In genomic region chr11:102294887-102295597, GRCm38 (mm10) we compare ENCODE assay signal across 9 mouse cellular contexts. TPM values are rescaled to one million over a fixed set of nuclear protein-coding genes. Genes with fewer than 3 reads are reported as not detected.
A peak's percentile ranks its signal among the peaks of the same experiment; 100 is the strongest.
DNase-seq lines count a peak whose midpoint lies in the region; ATAC-seq and TF ChIP-seq lines count a peak whose summit lies in the region.
"Had no signal": no experiment of that assay in that cellular context is flagged by ENCODE, and none has a peak within 500 bp of the region (broad histone marks: within the 10 kb centered on the region; RNA-seq: fewer than 3 reads in every experiment).

No protein-coding gene starts in this region.

- H3K27ac ChIP-seq in forebrain, embryonic 12.5 days: peak overlapping the region; percentile 100
- H3K27ac ChIP-seq in intestine, embryonic 16.5 days (ENCODE audit: low read length): peak overlapping the region; percentile 99

- ATAC-seq in erythroblast, adult 5-6 weeks (replicated peaks; ENCODE audit: low FRiP score, poor library complexity, severe bottlenecking): no peak
- peak; percentile 46 for ATAC-seq in G1E (ENCODE audit: extremely low read depth, insufficient number of reproducible peaks, low FRiP score, poor library complexity, severe bottlenecking)
- no peak for ATAC-seq in forebrain, embryonic 12.5 days (ENCODE audit: low FRiP score)
- no peak for ATAC-seq in intestine, embryonic 16.5 days
- ATAC-seq in megakaryocyte, adult 5-6 weeks (ENCODE audit: poor library complexity, severe bottlenecking): peak; percentile 39

- 74% methylated on average over 12 of the region's 12 CpGs for WGBS in forebrain, embryonic 12.5 days
- 64% methylated on average over 12 of the region's 12 CpGs for WGBS in intestine, embryonic 16.5 days

- peaks cover 55% of the 10 kb centered on the region for H3K4me1 ChIP-seq in erythroblast, embryonic 14.5 days (ENCODE audit: control insufficient read depth)
- peaks cover 55% of the 10 kb centered on the region for H3K4me1 ChIP-seq in G1E (ENCODE audit: insufficient read depth, low read depth, low read length)
- H3K4me1 ChIP-seq in forebrain, embryonic 12.5 days: peaks cover 26% of the 10 kb centered on the region
- peaks cover 11% of the 10 kb centered on the region for H3K4me1 ChIP-seq in intestine, embryonic 16.5 days (ENCODE audit: control insufficient read depth, insufficient read depth, low read length)

- peaks cover 53% of the 10 kb centered on the region for H3K36me3 ChIP-seq in erythroblast, embryonic 14.5 days (ENCODE audit: control insufficient read depth)
- peaks cover 52% of the 10 kb centered on the region for H3K36me3 ChIP-seq in G1E (replicated peaks)
- H3K36me3 ChIP-seq in forebrain, embryonic 12.5 days (replicated peaks): peaks cover 43% of the 10 kb centered on the region
- H3K36me3 ChIP-seq in intestine, embryonic 16.5 days (ENCODE audit: control insufficient read depth, insufficient read depth, low read length): peaks cover 8% of the 10 kb centered on the region
- peaks cover 10% of the 10 kb centered on the region; the same call in 1 of the 2 replicates for H3K36me3 ChIP-seq in splenic B cell, adult 2 months (ENCODE audit: control insufficient read depth, insufficient read depth, low read length, poor library complexity, severe bottlenecking)

- no peaks in the 10 kb centered on the region for H3K27me3 ChIP-seq in erythroblast, embryonic 14.5 days (ENCODE audit: control insufficient read depth)
- H3K27me3 ChIP-seq in G1E (ENCODE audit: insufficient read depth, low read length): no peaks in the 10 kb centered on the region
- H3K27me3 ChIP-seq in forebrain, embryonic 12.5 days: no peaks in the 10 kb centered on the region
- H3K27me3 ChIP-seq in intestine, embryonic 16.5 days (replicated peaks; ENCODE audit: control insufficient read depth, insufficient read depth, low read length): no peaks in the 10 kb centered on the region
- H3K27me3 ChIP-seq in splenic B cell, adult 2 months (ENCODE audit: control insufficient read depth, insufficient read depth, low read length, poor library complexity, severe bottlenecking): no peaks in the 10 kb centered on the region
- H3K27me3 ChIP-seq: Patski had no signal

- peak overlapping the region; percentile 84 for H3K4me3 ChIP-seq in erythroblast, embryonic 14.5 days (replicated peaks)
- H3K4me3 ChIP-seq in G1E (ENCODE audit: low read depth, low read length): peak overlapping the region; percentile 88
- H3K4me3 ChIP-seq in forebrain, embryonic 12.5 days (replicated peaks): peak overlapping the region; percentile 82
- H3K4me3 ChIP-seq in intestine, embryonic 16.5 days (ENCODE audit: low read length): peak overlapping the region; percentile 89

- no peaks in the 10 kb centered on the region for H3K9me3 ChIP-seq in erythroblast, embryonic 14.5 days (ENCODE audit: control insufficient read depth, low read length)
- H3K9me3 ChIP-seq in G1E (replicated peaks): no peaks in the 10 kb centered on the region
- no peaks in the 10 kb centered on the region for H3K9me3 ChIP-seq in forebrain, embryonic 12.5 days
- H3K9me3 ChIP-seq in intestine, embryonic 16.5 days (ENCODE audit: control insufficient read depth, low read length): no peaks in the 10 kb centered on the region

- peak; percentile 83 for DNase-seq in G1E (ENCODE audit: low spot score)
- DNase-seq in splenic B cell, adult 2 months (ENCODE audit: low read depth, low spot score): peak; percentile 78
- no peak for DNase-seq in adrenal gland, postnatal 25 days

- H3K4me2 ChIP-seq in forebrain, embryonic 12.5 days: peak overlapping the region; percentile 91
- peak overlapping the region; percentile 79 for H3K4me2 ChIP-seq in intestine, embryonic 16.5 days (ENCODE audit: low read depth, low read length)

- no peak for TF ChIP-seq CTCF in G1E (IDR thresholded peaks at IDR 0.05; ENCODE audit: low read depth, low read length)

- H3K9ac ChIP-seq in forebrain, embryonic 12.5 days: peak overlapping the region; percentile 88
- H3K9ac ChIP-seq in intestine, embryonic 16.5 days (ENCODE audit: low read depth, low read length): peak overlapping the region; percentile 93

RNA-seq across cellular contexts. Expression of gene Atxn7l3, which starts 1.4 kb away (rescaled TPM):
- polyA plus RNA-seq in erythroblast, embryonic 14.5 days (2012): 4.5 and 6.0 TPM in 2 replicates
- 6.3 and 10.4 TPM in 2 replicates for total RNA-seq in erythroblast, adult 5-6 weeks (2015; ENCODE audit: low replicate concordance)
- total RNA-seq in erythroblast, adult 5-6 weeks (2017; ENCODE audit: low replicate concordance): 5.7 and 9.3 TPM in 2 replicates
- total RNA-seq in G1E (2014; fragmentation: Nextera tagmentation) (24.4 and 29.9 TPM in 2 replicates), G1E (2017) (24.0 and 24.7 TPM in 2 replicates)
- 60.0 and 65.2 TPM in 2 replicates for polyA plus RNA-seq in G1E (2012)
- 22.4 and 22.6 TPM in 2 replicates for polyA plus RNA-seq in forebrain, embryonic 12.5 days (2016; fragmentation: Nextera tagmentation; extraction: Ambion mirVana)
- 8.8 and 9.0 TPM in 2 replicates for polyA plus RNA-seq in intestine, embryonic 16.5 days (2015; fragmentation: Nextera tagmentation; extraction: Ambion mirVana)
- 24.9 and 26.9 TPM in 2 replicates for total RNA-seq in megakaryocyte, adult 5-6 weeks (2015)
- total RNA-seq in megakaryocyte, adult 5-6 weeks (2017): 25.5 and 25.7 TPM in 2 replicates
- total RNA-seq in adrenal gland, postnatal 25 days (2021): 53.6 and 62.4 TPM in 2 replicates

RNA-seq across cellular contexts. Expression of gene Tmub2, which starts 10.3 kb away (rescaled TPM):
- 8.1 and 8.9 TPM in 2 replicates for polyA plus RNA-seq in erythroblast, embryonic 14.5 days (2012)
- total RNA-seq in erythroblast, adult 5-6 weeks (2015; ENCODE audit: low replicate concordance): 15.9 and 17.1 TPM in 2 replicates
- 17.0 and 28.0 TPM in 2 replicates for total RNA-seq in erythroblast, adult 5-6 weeks (2017; ENCODE audit: low replicate concordance)
- total RNA-seq in G1E (2014; fragmentation: Nextera tagmentation): 17.9 and 24.4 TPM in 2 replicates
- 30.3 and 32.4 TPM in 2 replicates for total RNA-seq in G1E (2017)
- polyA plus RNA-seq in G1E (2012): 27.2 and 27.6 TPM in 2 replicates
- polyA plus RNA-seq in forebrain, embryonic 12.5 days (2016; fragmentation: Nextera tagmentation; extraction: Ambion mirVana): 53.9 and 55.9 TPM in 2 replicates
- 52.0 and 54.3 TPM in 2 replicates for polyA plus RNA-seq in intestine, embryonic 16.5 days (2015; fragmentation: Nextera tagmentation; extraction: Ambion mirVana)
- total RNA-seq in megakaryocyte, adult 5-6 weeks (2015): 20.8 and 22.0 TPM in 2 replicates
- total RNA-seq in megakaryocyte, adult 5-6 weeks (2017): 27.0 and 27.5 TPM in 2 replicates
- 50.6 and 63.0 TPM in 2 replicates for total RNA-seq in adrenal gland, postnatal 25 days (2021)

RNA-seq across cellular contexts. Expression of gene Ubtf, which starts 24.5 kb away (rescaled TPM):
- 10.3 and 12.3 TPM in 2 replicates for polyA plus RNA-seq in erythroblast, embryonic 14.5 days (2012)
- 19.0 and 22.8 TPM in 2 replicates for total RNA-seq in erythroblast, adult 5-6 weeks (2015; ENCODE audit: low replicate concordance)
- 119 and 258 TPM in 2 replicates for total RNA-seq in erythroblast, adult 5-6 weeks (2017; ENCODE audit: low replicate concordance)
- total RNA-seq in G1E (2014; fragmentation: Nextera tagmentation) (69.7 and 74.7 TPM in 2 replicates), G1E (2017) (133 and 151 TPM in 2 replicates)
- polyA plus RNA-seq in G1E (2012): 179 and 180 TPM in 2 replicates
- 111 and 121 TPM in 2 replicates for polyA plus RNA-seq in forebrain, embryonic 12.5 days (2016; fragmentation: Nextera tagmentation; extraction: Ambion mirVana)
- polyA plus RNA-seq in intestine, embryonic 16.5 days (2015; fragmentation: Nextera tagmentation; extraction: Ambion mirVana): 65.5 and 66.0 TPM in 2 replicates
- 19.6 and 22.4 TPM in 2 replicates for total RNA-seq in megakaryocyte, adult 5-6 weeks (2015)
- 82.8 and 90.2 TPM in 2 replicates for total RNA-seq in megakaryocyte, adult 5-6 weeks (2017)
- total RNA-seq in adrenal gland, postnatal 25 days (2021): 113 and 116 TPM in 2 replicates

RNA-seq across cellular contexts. Expression of gene Asb16, which starts 26.5 kb away (rescaled TPM):
- polyA plus RNA-seq in erythroblast, embryonic 14.5 days (2012): 0.01 and 0.02 TPM in 2 replicates
- not detected in 2 replicates for total RNA-seq in erythroblast, adult 5-6 weeks (2015; ENCODE audit: low replicate concordance)
- total RNA-seq in erythroblast, adult 5-6 weeks (2017; ENCODE audit: low replicate concordance): not detected in 2 replicates
- not detected in 2 replicates for total RNA-seq in G1E (2014; fragmentation: Nextera tagmentation)
- total RNA-seq in G1E (2017): 0.05 TPM in 1 of 2 replicates, not detected in the other
- polyA plus RNA-seq in G1E (2012): not detected in 2 replicates
- not detected in 2 replicates for polyA plus RNA-seq in forebrain, embryonic 12.5 days (2016; fragmentation: Nextera tagmentation; extraction: Ambion mirVana)
- polyA plus RNA-seq in intestine, embryonic 16.5 days (2015; fragmentation: Nextera tagmentation; extraction: Ambion mirVana): 0.05 TPM in 2 replicates
- total RNA-seq in megakaryocyte, adult 5-6 weeks (2015): 0.04 TPM in 1 of 2 replicates, not detected in the other
- total RNA-seq in megakaryocyte, adult 5-6 weeks (2017): not detected in 2 replicates
- total RNA-seq in adrenal gland, postnatal 25 days (2021): 0.36 TPM in 1 of 2 replicates, not detected in the other

RNA-seq across cellular contexts. Expression of gene BC030867, which starts 46.4 kb away (rescaled TPM):
- polyA plus RNA-seq in erythroblast, embryonic 14.5 days (2012): 0.50 and 1.6 TPM in 2 replicates
- total RNA-seq in erythroblast, adult 5-6 weeks (2015; ENCODE audit: low replicate concordance): 3.8 and 5.0 TPM in 2 replicates
- 4.1 and 7.2 TPM in 2 replicates for total RNA-seq in erythroblast, adult 5-6 weeks (2017; ENCODE audit: low replicate concordance)
- 42.5 and 45.0 TPM in 2 replicates for total RNA-seq in G1E (2014; fragmentation: Nextera tagmentation)
- total RNA-seq in G1E (2017): 4.9 and 5.7 TPM in 2 replicates
- polyA plus RNA-seq in G1E (2012): 5.4 and 10.1 TPM in 2 replicates
- polyA plus RNA-seq in forebrain, embryonic 12.5 days (2016; fragmentation: Nextera tagmentation; extraction: Ambion mirVana): 18.5 and 19.4 TPM in 2 replicates
- polyA plus RNA-seq in intestine, embryonic 16.5 days (2015; fragmentation: Nextera tagmentation; extraction: Ambion mirVana): 12.4 and 15.9 TPM in 2 replicates
- total RNA-seq in megakaryocyte, adult 5-6 weeks (2015): 8.7 and 12.8 TPM in 2 replicates
- 4.6 and 5.0 TPM in 2 replicates for total RNA-seq in megakaryocyte, adult 5-6 weeks (2017)
- 1.3 and 1.5 TPM in 2 replicates for total RNA-seq in adrenal gland, postnatal 25 days (2021)

Comparison
In these comparisons a context has a peak if more than half of its experiments do, and no peak if none do; other contexts are left out.
1. ATAC-seq: peak in G1E (single experiment) and megakaryocyte, adult 5-6 weeks (single experiment); none in erythroblast, adult 5-6 weeks (single experiment), forebrain, embryonic 12.5 days (single experiment) and intestine, embryonic 16.5 days (single experiment).
2. Peak in every context shown above with its lines, with median percentiles within 50 percentile points of each other: H3K4me3 ChIP-seq.